Mouse (Mus musculus): ENCODE data around the gene Cadm2.

Cadm2 gene

GRCm38 (mm10) chr16:66959146-66959545 is 661.6 kb downstream of the Cadm2 start:
- DNase-seq (ENCODE audit: low spot score in 2 of 2) = no peak

- DNase-seq (ENCODE audit: low spot score in 2 of 2) = no peak
These were observed 664.8 kb downstream of the Cadm2 start for GRCm38 (mm10) chr16:66955876-66956275.

GRCm38 (mm10) chr16:66936332-66936731 is 684.4 kb downstream of the Cadm2 start:
- no peak for DNase-seq (ENCODE audit: low spot score in 2 of 2)

- DNase-seq (ENCODE audit: low spot score in 2 of 2) = no peak
These were observed 695.2 kb downstream of the Cadm2 start for GRCm38 (mm10) chr16:66925517-66925916.

GRCm38 (mm10) chr16:66922753-66923152 is 698.0 kb downstream of the Cadm2 start:
- no peak for DNase-seq (ENCODE audit: low spot score in 2 of 2)

GRCm38 (mm10) chr16:66921414-66921915 is 699.2 kb downstream of the Cadm2 start:
- no peak for DNase-seq (ENCODE audit: low spot score in 2 of 2)

- DNase-seq (ENCODE audit: low spot score in 2 of 2) = no peak
These were observed 700.8 kb downstream of the Cadm2 start for GRCm38 (mm10) chr16:66919889-66920402.

- no peak for DNase-seq (ENCODE audit: low spot score in 2 of 2)
These were observed 718.9 kb downstream of the Cadm2 start for GRCm38 (mm10) chr16:66901801-66902200.

GRCm38 (mm10) chr16:66900664-66901063 is 720.0 kb downstream of the Cadm2 start:
- peak in 1 of 2 experiments; percentile 19 for DNase-seq (ENCODE audit: low spot score in 2 of 2)

- DNase-seq (ENCODE audit: low spot score in 2 of 2) = peak in 1 of 2 experiments; percentile 53
These were observed 728.3 kb downstream of the Cadm2 start for GRCm38 (mm10) chr16:66892359-66892758.

GRCm38 (mm10) chr16:66891559-66892247 is 729.0 kb downstream of the Cadm2 start:
- no peak for DNase-seq (ENCODE audit: low spot score in 2 of 2)

GRCm38 (mm10) chr16:66889907-66890306 is 730.8 kb downstream of the Cadm2 start:
- no peak for DNase-seq (ENCODE audit: low spot score in 2 of 2)

GRCm38 (mm10) chr16:66882597-66882996 is 738.1 kb downstream of the Cadm2 start:
- peak in 1 of 2 experiments; percentile 23 for DNase-seq (ENCODE audit: low spot score in 2 of 2)

GRCm38 (mm10) chr16:66871201-66871600 is 749.5 kb downstream of the Cadm2 start:
- no peak for DNase-seq (ENCODE audit: low spot score in 2 of 2)

GRCm38 (mm10) chr16:66851047-66851446 is 769.7 kb downstream of the Cadm2 start:
- DNase-seq (ENCODE audit: low spot score in 2 of 2) = no peak

GRCm38 (mm10) chr16:66824866-66825265 is 795.8 kb downstream of the Cadm2 start:
- DNase-seq (ENCODE audit: low spot score in 2 of 2) = no peak

- no peak for DNase-seq (ENCODE audit: low spot score in 2 of 2)
These were observed 809.2 kb downstream of the Cadm2 start for GRCm38 (mm10) chr16:66811495-66811894.

GRCm38 (mm10) chr16:66798204-66798603 is 822.5 kb downstream of the Cadm2 start:
- DNase-seq (ENCODE audit: low spot score in 2 of 2) = no peak

- no peak for DNase-seq (ENCODE audit: low spot score in 2 of 2)
These were observed 827.6 kb downstream of the Cadm2 start for GRCm38 (mm10) chr16:66793067-66793466.

- no peak for DNase-seq (ENCODE audit: low spot score in 2 of 2)
These were observed 848.8 kb downstream of the Cadm2 start for GRCm38 (mm10) chr16:66771883-66772282.

GRCm38 (mm10) chr16:66769545-66769944 is 851.2 kb downstream of the Cadm2 start:
- DNase-seq (ENCODE audit: low spot score in 2 of 2) = no peak

- peak in 1 of 2 experiments; percentile 1 for DNase-seq (ENCODE audit: low spot score in 2 of 2)
These were observed 851.9 kb downstream of the Cadm2 start for GRCm38 (mm10) chr16:66768684-66769389.

Measured in cerebellum, postnatal 4 days (tissue).